Mouse (Mus musculus) cerebellum, postnatal 10 days (tissue): ENCODE results near the gene Hist1h2bn.
"Not testable (repeated sequence)": the region's sequence is repeated elsewhere in the genome, so short reads cannot be mapped to it uniquely, and the experiment has no call there.

Experiments
- DNase-seq, 2 experiments: peaks; one replicate each; pipeline ENCODE4 v3.0.0; 2021; ENCODE audit warnings: mixed read lengths in 2 of 2

The Hist1h2bn gene

DNA sequence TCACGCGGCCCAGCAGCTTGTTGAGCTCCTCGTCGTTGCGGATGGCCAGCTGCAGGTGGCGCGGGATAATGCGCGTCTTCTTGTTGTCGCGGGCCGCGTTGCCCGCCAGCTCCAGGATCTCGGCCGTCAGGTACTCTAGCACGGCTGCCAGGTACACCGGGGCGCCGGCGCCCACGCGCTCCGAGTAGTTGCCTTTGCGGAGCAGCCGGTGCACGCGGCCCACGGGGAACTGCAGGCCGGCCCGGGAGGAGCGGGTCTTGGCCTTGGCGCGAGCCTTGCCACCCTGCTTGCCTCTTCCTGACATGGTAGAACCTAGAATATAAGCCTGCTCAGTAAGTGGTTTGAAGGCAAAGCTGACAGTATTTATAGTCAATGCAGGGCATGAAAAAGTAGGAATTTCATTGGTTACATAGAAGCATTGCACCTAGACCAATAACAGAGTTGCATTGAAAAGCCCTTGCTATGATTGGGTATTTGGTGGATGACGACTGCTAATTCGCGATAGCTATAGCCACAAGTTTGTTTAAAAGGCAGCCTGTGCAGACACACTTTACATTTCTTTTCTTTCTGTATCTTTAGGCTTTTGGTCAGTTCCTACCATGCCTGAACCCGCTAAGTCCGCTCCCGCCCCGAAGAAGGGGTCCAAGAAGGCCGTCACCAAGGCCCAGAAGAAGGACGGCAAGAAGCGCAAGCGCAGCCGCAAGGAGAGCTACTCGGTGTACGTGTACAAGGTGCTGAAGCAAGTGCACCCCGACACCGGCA is at the start of gene Hist1h2bn, which contains the start of gene Hist1h2ak:
TSS of gene Hist1h2bn (plus strand) at position 600 of the 762 bp plus-strand sequence.
TSS of gene Hist1h2ak (minus strand) at position 304 of the 762 bp plus-strand sequence.
- DNase-seq: peak; percentile 71 to 77

DNA sequence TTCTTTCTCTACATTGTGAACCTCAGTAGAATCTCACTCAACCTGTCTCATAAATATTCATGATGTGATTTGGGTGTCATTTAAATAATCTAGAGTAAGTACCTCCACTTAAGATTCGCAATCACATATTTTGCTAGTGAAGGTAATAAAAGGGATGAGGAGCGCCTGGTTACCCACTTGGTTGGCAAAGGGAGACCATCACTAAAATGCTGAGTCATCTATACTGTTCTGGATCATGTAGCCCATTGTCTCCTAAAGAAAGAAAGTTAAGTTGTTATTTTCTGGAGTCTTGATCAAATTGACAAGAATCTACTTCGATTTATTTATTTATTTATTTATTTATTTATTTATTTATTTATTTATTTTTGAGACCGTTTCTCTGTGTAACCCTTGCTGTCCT is 47.3 kb upstream of the Hist1h2bn start:
- DNase-seq: no peak

DNA sequence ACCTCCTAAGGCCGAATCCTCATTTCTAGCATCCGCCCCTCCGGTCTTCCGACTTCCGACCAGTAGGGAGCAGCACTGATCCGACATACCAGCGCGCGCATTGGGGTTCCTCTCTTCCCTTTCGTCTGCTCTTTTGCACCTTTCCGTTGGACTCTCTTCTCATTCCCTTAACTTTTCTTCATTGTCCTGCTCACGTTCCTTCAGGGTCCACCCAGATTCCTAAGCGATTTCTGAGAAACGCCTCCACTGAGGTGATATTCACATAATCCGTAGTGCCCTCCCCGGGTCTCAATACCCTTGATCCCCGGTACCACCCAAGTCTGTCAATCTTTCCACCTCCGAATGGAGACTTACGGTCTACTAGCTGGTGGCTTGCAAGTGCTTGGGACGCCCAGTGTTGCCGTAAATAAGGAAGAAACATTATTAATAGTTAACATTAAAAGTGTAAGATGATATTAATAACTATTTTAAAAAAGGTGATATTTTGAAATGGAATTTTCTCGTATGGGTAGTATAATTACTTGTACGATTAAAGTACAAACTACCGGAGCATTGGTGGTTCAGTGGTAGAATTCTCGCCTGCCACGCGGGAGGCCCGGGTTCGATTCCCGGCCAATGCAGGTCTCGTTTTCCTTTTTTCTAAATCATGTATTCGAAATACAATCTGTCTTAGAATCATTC is 43.8 kb upstream of the Hist1h2bn start:
- peak; percentile 96 for DNase-seq

DNA sequence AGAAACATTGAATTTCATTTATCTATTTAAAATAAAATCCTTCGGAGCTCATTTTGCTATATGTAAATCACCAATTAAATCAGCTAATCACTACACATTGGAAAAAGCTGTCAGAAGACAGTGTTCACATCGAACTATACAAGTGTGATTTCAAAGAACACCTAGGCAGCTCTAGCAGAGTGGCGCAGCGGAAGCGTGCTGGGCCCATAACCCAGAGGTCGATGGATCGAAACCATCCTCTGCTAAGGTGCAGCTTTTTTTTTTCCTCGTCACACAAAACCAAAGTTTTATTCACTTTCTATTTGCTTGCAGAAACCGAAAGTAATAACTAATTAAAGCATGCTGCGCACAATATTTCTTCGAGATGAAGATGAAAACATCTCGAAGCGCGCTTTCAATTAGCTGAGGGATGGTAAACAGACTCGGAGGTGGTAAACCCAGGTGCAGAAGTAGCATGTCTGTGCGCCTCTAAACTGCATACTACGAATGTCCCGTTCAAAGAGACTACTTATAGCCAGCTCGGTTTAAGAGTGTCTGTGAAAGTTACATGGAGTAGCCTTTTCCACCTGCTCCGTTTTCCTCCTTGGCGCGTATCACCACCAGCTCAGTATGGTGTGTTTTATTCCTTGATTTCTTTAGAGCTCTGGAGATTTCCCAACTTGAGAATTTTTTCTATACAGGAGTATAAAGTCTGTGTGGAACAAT is 43.0 kb upstream of the Hist1h2bn start:
- DNase-seq: peak; percentile 85 to 90

DNA sequence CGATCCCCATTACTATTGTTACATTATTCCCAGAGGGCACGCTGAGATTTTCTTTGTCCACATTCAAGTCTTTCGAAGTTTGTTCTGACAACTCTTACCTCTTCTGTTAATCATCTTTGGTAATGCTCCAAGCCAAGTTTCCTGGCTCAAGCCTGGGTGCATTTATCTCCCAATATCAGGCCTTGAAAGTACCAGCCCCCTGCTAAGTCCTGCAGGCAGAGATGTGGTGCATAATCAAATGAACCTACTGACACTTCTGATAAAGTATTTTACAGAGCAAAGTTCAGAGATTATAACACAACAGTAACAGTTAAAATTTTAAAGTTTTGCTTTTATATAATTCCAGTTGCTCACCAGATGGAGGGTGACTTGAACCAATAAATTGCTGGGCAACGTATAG is 42.2 kb upstream of the Hist1h2bn start:
- DNase-seq: no peak

DNA sequence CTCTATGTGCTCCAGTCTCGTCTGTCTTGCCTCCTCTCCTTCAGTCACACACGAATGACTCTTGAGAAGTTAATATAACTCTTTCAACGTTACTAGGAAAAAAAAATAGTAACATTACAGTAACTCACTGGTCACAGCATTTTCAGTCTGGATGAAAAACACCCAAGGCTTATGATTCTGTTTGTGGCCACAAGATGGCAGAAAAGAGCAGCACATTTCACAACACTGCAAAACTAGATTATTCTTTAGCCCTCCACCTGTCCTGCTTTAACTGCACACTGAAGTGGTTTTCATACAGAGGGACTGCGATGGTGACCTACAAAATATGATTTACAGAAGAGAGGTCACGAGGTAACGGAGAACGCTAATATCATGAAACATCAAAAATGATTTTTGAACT is 39.2 kb upstream of the Hist1h2bn start:
- peak; percentile 68 to 77 for DNase-seq

DNA sequence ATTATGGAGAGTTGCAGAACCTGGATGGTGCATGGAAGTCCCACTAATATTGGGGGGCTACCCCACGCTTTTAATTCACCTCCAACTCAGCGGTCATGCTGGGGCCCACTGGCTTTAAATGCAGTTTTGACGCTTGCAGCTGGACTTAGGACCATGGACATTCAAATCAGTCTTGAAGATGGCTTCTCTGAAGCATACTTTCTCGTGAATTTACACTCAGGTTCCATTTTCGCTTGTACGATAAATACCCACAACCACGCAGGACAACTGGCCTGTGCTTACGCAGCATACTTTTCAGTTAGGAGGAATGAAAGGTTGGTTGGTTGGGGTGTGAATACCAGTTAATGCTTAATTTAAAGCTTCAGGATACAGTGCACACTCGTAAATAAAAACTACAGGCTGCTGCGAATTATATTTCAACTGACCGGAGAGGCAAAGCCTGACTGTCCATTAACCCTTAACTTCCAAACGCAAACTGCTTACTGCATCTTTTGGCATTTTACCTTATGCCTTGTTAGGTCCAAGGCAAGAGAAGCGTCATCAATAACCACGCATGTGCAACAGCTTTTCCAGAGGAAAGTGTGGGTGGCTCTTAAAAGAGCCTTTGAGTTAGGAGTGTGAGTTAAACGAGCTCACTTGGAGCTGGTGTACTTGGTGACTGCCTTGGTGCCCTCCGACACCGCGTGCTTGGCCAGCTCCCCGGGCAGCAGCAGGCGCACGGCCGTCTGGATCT is 38.6 kb upstream of the Hist1h2bn start:
- peak; percentile 5 to 37 for DNase-seq

DNA sequence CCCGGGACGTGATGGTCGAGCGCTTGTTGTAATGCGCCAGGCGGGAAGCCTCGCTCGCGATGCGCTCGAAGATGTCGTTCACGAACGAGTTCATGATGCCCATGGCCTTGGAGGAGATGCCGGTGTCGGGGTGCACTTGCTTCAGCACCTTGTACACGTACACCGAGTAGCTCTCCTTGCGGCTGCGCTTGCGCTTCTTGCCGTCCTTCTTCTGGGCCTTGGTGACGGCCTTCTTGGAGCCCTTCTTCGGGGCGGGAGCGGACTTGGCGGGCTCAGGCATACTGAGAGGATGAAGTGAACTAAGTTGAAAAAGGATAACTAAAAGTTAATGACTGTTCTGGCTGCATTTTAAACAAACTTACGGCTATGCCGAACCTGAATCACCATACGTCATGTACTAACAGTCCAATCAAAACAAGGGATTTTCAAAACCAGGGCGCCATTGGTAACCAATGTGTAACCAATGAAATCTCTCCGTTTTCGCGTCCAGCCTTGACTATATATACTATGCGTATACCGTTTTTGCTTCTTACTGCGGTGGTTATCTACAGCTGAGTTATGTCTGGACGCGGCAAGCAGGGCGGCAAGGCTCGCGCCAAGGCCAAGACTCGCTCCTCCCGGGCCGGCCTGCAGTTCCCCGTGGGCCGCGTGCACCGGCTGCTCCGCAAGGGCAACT is 37.9 kb upstream of the Hist1h2bn start, which contains the start of the genes Hist1h2bl and Hist1h2ai:
TSS of gene Hist1h2bl (minus strand) at position 280 of the 676 bp plus-strand sequence.
TSS of gene Hist1h2ai (plus strand) at position 559 of the 676 bp plus-strand sequence.
- peak; percentile 86 to 89 for DNase-seq

DNA sequence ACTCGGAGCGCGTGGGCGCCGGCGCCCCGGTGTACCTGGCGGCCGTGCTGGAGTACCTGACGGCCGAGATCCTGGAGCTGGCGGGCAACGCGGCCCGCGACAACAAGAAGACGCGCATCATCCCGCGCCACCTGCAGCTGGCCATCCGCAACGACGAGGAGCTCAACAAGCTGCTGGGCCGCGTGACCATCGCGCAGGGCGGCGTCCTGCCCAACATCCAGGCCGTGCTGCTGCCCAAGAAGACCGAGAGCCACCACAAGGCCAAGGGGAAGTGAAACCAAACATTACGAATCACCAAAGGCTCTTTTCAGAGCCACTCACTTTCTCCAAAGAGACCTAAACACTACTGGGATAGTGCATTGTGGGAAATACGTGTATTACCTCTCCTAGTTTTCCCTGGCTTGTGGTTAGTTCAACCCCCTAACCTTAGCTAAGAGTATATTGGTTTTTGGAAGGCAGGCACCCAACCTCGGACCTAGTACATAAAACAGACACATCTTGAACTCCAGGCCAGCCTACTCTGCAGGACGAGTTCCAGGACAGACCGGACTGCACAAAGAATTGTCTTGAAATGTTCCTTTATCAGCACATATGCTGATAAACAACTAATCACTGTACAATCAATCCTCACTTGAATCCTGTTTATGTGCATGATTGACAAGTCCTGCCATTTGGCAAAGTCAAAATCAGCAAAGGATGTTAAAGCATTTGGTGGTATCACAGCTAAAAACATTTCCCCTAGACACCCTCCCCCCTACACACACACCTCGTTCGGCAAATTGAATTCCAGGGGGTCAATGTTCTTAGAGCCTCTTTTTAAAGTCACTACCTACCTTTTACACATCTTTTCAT is 37.2 kb upstream of the Hist1h2bn start:
- peak; percentile 10 to 39 for DNase-seq

DNA sequence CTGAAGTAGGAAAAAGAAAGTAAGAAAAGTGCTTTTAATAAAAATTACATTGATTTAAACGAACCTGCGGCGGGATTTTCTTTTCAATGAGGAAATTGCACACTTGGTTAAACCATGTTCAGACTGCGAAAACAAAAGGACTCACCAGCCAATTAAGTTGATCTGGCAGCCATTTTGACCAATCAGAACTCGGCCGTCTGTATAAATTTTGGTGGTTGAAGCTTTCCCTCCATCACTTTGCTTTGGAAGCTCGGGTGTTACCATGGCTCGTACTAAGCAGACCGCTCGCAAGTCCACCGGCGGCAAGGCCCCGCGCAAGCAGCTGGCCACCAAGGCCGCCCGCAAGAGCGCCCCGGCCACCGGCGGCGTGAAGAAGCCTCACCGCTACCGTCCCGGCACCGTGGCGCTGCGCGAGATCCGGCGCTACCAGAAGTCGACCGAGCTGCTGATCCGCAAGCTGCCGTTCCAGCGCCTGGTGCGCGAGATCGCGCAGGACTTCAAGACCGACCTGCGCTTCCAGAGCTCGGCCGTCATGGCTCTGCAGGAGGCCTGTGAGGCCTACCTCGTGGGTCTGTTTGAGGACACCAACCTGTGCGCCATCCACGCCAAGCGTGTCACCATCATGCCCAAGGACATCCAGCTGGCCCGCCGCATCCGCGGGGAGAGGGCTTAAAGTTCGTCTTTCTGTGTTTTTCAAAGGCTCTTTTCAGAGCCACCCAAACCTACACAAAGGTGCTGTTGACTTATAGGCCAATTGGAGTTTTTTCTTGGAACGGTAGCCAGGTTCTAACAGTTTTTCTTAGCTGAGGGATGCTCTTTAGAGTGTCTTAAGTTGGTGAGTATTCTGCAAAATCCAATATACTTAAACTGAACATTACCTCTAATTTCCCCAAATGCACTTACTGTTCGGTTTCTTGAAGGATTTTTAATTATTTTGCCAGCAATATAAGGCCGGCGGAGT is 36.2 kb upstream of the Hist1h2bn start, which contains the start of gene Hist1h3h:
TSS of gene Hist1h3h (plus strand) at position 263 of the 961 bp plus-strand sequence.
- peak; percentile 90 to 91 for DNase-seq

DNA sequence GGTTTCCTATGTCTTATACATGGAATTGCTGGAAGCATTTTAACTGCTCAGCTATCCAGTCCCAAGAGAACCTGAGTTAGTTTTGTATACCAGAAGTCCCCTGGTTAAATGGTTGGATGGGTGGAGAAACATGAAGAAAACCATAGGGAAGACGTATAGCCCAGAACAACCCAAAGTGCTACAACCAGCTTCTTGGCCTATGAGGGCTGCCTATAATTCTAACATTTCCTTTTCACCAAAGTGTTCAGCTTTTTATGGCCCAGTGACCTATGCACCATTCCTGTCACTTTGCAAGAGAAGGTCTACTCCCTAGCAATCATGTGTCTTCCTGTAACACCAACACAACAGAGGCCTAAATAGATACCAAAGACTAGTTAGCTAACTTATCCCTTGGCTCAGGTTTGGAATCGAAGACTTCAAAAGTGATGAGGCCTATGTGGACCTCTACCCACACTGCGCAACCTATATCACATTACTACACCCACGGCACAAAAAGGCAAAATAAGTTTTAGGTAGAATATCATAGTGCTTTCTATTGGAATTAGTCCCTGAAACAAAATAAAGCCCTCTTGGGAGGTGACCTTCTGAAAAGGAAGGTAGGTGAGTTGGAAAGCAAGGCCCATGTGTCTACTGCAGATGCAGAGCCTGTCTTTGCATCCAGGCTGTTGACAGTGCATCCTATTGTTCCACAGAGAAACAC is 35.4 kb upstream of the Hist1h2bn start:
- no peak for DNase-seq

DNA sequence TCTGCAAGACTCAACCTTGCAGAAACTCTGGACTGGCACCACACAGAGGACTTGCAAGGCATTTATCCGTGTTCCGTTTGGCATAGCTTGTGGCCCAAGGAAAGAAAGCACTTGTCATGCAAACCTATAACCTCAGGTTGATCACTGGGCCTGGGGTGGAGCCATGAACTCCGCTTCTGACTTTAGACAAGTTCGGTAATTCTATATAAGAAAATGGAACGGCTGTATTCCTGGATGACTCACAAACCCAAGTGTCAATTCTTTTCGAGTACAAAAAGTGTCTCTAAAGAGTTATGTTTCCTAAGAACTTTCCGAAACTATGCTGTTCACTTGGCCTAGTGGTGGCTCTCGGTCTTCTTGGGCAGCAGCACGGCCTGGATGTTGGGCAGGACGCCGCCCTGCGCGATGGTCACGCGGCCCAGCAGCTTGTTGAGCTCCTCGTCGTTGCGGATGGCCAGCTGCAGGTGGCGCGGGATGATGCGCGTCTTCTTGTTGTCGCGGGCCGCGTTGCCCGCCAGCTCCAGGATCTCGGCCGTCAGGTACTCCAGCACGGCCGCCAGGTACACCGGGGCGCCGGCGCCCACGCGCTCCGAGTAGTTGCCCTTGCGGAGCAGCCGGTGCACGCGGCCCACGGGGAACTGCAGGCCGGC is 32.7 kb upstream of the Hist1h2bn start:
- not testable (repeated sequence) for DNase-seq

DNA sequence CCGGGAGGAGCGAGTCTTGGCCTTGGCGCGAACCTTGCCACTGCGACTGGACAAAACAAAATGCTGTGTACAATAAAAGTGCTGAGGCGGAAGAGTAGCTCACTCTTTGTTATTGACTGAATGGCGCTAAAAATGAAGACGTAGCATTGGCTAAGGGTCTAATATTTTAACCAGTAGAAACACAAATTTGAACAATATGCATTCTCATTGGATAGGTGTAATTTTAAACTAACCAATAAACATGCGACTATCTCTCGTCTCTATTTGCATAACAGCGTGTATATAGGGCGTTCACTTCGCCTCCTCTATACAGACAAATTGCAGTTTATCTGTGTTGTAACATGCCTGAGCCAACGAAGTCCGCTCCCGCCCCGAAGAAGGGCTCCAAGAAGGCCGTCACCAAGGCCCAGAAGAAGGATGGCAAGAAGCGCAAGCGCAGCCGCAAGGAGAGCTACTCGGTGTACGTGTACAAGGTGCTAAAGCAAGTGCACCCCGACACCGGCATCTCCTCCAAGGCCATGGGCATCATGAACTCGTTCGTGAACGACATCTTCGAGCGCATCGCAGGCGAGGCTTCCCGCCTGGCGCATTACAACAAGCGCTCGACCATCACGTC is 32.1 kb upstream of the Hist1h2bn start, which contains the start of gene Hist1h2bm:
TSS of gene Hist1h2bm (plus strand) at position 288 of the 616 bp plus-strand sequence.
- DNase-seq: peak; percentile 75

DNA sequence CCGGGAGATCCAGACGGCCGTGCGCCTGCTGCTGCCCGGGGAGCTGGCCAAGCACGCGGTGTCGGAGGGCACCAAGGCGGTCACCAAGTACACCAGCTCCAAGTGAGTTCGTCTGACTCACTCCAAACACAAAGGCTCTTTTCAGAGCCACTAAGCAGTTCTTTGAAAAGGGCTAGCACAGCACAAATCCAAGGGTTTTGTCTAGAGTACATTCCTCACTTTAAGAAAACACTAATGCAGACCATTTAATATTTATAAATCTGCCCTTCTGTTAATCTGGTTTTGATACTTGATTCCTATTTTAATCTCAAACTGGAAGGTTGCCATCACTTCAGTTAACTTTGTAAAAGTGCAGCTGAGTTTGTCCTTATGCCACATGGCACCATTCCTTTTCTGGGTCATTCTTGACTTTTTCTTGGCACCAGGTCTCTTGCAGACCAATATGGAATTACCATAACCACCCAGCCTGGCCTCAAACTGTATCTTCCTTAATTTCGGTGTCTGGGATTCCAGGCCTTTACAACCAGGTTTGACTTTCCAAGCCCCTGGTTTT is 31.5 kb upstream of the Hist1h2bn start:
- DNase-seq: peak; percentile 43 to 46

DNA sequence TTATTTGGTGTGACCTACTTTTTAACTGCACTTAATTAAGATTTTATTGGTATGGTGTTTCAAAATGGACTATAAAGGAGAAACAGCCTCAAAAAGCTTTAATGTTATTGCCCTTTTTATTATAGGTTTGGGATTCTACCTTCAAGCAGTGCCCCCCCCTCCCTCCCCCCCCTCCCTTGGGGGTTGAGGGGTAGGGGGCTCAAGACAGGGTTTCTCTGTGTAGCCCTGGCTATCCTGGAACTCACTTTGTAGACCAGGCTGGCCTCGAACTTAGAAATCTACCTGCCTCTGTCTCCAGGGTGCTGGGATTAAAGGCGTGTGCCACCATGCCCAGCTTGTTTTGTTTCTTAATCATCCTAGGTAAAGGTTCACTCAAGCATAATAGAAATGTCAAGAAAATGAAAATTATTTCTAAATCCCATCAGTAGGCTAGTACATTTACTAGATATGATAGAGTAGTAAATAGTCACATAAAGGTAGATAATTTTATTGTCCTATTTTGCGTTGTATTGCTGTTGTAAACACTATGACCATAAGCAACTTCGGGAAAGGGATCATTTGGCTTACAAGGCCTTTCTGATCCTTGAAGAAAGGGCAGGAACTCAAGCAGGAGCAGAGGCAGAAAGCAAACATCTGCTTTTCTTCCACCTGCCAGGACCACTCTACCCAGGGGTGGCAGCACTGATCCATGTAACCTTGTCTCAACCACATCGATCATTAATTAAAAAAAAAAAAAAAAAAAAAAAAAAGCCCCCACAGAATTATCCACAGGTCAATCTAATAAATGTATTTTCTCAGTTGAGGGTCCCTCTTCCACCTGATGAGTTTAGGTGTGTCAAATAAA is 30.7 kb upstream of the Hist1h2bn start:
- peak in 1 of 2 experiments; percentile 12 for DNase-seq

DNA sequence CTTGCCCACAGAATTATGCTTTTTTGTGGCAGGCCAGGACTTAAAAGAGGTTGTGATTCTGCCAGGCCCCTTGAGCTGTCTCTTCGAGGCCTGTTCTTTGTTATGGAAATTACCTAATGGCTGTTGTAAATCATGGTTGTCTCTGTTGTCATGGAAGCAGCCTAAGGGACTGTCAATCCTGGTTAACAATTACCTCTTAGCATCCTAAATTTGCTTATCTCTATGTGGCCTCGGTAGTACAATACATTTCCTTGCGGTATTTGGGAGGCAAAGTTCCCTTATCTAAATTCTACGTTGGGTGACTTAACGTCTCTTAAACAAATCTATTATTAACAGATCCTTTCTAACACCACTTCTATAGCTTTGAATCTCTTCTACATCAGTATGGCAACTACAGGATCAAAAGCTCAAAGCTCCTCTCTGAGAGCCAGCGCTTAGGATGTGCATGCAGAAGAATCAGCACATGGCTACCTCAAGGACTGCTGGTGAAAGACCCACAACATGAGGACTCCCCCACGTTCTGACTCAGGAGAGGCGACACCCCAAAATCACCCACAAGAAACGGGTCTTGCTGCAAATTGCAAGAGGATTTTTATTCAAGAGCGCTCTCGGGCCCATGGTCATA is 25.9 kb upstream of the Hist1h2bn start:
- DNase-seq: no peak
